Mouse (Mus musculus): ENCODE measurements around the gene Tjp3. TPM values are rescaled to one million over a fixed set of nuclear protein-coding genes. Genes with fewer than 3 reads are reported as not detected.
A peak's percentile ranks its signal among the peaks of the same experiment; 100 is the strongest.

Tjp3 gene
- polyA plus RNA-seq, 1 experiment from 2014 or later = 22.6 TPM

DNA sequence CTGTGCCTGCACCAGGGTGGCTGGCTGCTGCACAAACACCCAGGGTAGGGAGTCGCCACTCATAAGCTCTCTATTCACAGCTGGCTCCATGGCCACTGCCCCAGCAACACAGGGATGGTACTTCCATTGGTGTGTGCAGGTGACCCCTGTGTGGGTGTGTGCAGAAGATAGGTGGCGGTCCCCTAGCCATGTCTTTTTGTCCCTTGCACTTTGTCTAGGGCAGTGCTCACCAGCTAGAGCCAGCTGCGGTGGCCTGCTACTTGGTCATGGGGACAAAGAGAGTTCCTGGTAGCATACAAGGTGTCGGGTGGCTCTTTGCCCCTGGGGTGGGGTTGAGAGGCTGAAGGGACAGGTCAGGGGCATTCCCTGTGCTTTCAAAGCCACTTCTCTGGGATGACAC, 47.2 kb downstream of the Tjp3 start:
- Histone ChIP-seq H3K27me3 (ENCODE audit: insufficient read depth, low read length) (peaks cover 14% of the 10 kb centered on the region), H3K4me1 (ENCODE audit: insufficient read depth, low read length) (peaks cover 7% of the 10 kb centered on the region), H3K9ac (replicated peaks; ENCODE audit: low read length) (no peak overlapping the region), H3K36me3 (ENCODE audit: insufficient read depth, low read length) (no peaks in the 10 kb centered on the region), H3K4me2 (replicated peaks; ENCODE audit: low read depth, low read length) (no peak overlapping the region), H3K27ac (ENCODE audit: low read length) (no peak overlapping the region), H3K4me3 (ENCODE audit: low read length) (no peak overlapping the region), H3K9me3 (ENCODE audit: low read length) (no peaks in the 10 kb centered on the region)
- no peak for ATAC-seq (ENCODE audit: low FRiP score, low TSS enrichment)
- 75% methylated on average over 4 of the region's 4 CpGs for WGBS

DNA sequence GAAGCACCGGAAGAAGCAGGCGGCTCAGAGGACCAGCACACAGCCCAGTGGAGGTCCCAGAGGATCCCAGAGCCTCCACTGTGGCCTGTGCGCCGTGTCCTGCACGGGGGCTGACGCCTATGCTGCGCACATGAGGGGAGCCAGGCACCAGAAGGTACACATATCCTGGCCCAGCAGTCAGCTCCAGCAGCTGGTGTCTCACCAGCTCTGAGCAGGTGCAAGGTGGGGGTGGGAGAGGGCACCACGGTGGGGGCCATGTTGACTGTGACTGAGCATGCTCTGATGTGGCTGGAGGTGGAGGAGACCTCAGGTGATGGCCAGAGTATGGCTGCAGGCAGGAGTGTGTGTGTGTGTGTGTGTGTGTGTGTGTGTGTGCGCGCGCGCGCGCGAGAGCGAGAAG, 49.4 kb downstream of the Tjp3 start:
- 89% methylated on average over 15 of the region's 16 CpGs for WGBS
- H3K27me3 ChIP-seq (ENCODE audit: insufficient read depth, low read length) = peaks cover 18% of the 10 kb centered on the region

DNA sequence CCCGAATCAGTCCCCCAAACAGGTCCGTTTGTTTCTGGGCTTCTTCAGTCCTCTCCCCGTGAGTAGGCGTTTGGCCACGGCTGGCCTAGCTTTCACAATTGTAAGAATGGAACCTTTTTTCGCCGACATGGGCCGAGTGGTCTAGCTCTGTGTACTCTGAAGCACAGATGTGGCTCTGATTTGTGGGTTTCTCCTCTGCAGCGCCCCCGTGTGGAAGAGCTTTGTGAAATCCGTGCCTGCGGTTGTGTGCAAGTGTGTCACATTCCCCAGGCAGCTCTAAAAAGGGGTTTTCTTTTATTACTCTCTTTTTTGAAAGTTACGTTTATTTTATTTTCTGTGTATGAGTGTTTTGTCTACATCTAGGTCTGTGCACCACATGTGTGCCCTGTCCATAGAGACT, 50.5 kb downstream of the Tjp3 start:
- Histone ChIP-seq H3K27me3 (ENCODE audit: insufficient read depth, low read length) (peaks cover 18% of the 10 kb centered on the region), H3K9me3 (ENCODE audit: low read length) (no peaks in the 10 kb centered on the region), H3K27ac (ENCODE audit: low read length) (no peak overlapping the region), H3K4me1 (ENCODE audit: insufficient read depth, low read length) (peaks cover 7% of the 10 kb centered on the region), H3K9ac (replicated peaks; ENCODE audit: low read length) (no peak overlapping the region), H3K4me2 (replicated peaks; ENCODE audit: low read depth, low read length) (no peak overlapping the region), H3K36me3 (ENCODE audit: insufficient read depth, low read length) (no peaks in the 10 kb centered on the region), H3K4me3 (ENCODE audit: low read length) (no peak overlapping the region)
- whole genome bisulfite sequencing = 31% methylated on average over 13 of the region's 13 CpGs
- no peak for ATAC-seq (ENCODE audit: low FRiP score, low TSS enrichment)

More for the DNA sequence above, 49.4 kb downstream of the Tjp3 start:
- Histone ChIP-seq H3K9ac (replicated peaks; ENCODE audit: low read length) (no peak overlapping the region), H3K27ac (ENCODE audit: low read length) (no peak overlapping the region), H3K4me1 (ENCODE audit: insufficient read depth, low read length) (peaks cover 7% of the 10 kb centered on the region), H3K9me3 (ENCODE audit: low read length) (no peaks in the 10 kb centered on the region), H3K4me2 (replicated peaks; ENCODE audit: low read depth, low read length) (no peak overlapping the region), H3K36me3 (ENCODE audit: insufficient read depth, low read length) (no peaks in the 10 kb centered on the region), H3K4me3 (ENCODE audit: low read length) (no peak overlapping the region)
- no peak for ATAC-seq (ENCODE audit: low FRiP score, low TSS enrichment)

DNA sequence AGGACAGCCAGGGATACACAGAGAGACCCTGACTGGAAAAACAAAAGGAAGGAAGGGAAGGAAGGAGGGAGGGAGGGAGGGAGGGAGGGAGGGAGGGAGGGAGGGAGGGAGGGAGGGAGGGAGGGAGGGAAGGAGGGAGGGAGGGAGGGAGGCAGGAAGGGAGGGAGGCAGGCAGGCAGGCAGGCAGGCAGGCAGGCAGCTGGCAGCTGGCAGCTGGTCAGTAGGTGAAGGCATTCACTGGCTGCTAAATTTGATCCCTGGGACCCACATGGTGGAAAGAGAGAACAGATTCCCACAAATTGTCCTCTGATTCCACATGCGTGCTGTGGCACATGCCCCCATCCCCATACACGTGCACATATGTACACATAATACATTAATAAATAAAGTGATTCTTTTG, 52.8 kb downstream of the Tjp3 start:
- Histone ChIP-seq H3K27ac (ENCODE audit: low read length) (no peak overlapping the region), H3K9me3 (ENCODE audit: low read length) (no peaks in the 10 kb centered on the region), H3K9ac (replicated peaks; ENCODE audit: low read length) (no peak overlapping the region), H3K4me3 (ENCODE audit: low read length) (no peak overlapping the region), H3K36me3 (ENCODE audit: insufficient read depth, low read length) (no peaks in the 10 kb centered on the region), H3K27me3 (ENCODE audit: insufficient read depth, low read length) (peaks cover 18% of the 10 kb centered on the region), H3K4me1 (ENCODE audit: insufficient read depth, low read length) (peaks cover 12% of the 10 kb centered on the region), H3K4me2 (replicated peaks; ENCODE audit: low read depth, low read length) (no peak overlapping the region)
- WGBS = 82% methylated on average over 2 of the region's 2 CpGs
- ATAC-seq (ENCODE audit: low FRiP score, low TSS enrichment) = no peak

DNA sequence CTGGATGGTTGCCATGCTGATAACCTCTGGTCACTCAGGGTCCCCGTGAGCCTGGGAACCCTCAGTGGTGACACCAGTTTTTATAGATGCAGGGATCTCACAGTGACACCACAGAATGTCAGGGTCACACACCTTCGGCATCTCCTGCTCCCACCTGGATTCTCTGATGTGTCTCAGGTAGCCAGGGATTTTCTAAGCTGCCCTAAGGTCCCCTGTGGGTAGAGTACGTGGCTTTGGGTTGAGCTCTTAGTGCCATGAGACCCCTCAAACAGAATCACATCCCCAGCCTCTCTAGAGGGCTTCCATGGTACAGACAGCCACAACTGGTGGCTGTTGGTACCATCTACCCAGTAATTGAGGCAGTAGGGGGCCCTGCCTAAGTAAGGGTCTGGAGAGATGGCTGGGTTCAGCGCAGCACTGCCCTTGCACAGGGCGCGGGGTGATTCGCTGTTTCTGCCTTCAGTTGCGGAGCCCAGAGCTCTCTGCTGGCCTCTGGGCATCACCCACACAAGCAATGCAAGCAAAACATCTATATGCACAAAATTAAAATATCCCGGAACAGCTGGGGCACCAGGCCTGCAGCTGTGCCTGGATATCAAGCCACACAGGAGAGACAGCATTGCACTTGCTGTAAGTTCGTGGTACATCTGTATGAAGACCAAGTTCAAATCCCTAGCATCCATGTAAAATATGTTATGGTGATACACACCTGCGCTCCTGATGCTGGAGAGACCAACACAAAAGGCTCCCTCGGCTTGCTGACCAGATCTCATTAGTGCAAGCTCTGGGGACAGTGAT, 54.7 kb downstream of the Tjp3 start:
- Histone ChIP-seq H3K4me2 (replicated peaks; ENCODE audit: low read depth, low read length) (no peak overlapping the region), H3K27me3 (ENCODE audit: insufficient read depth, low read length) (peaks cover 21% of the 10 kb centered on the region), H3K9me3 (ENCODE audit: low read length) (no peaks in the 10 kb centered on the region), H3K36me3 (ENCODE audit: insufficient read depth, low read length) (no peaks in the 10 kb centered on the region), H3K4me3 (ENCODE audit: low read length) (no peak overlapping the region), H3K27ac (ENCODE audit: low read length) (no peak overlapping the region), H3K9ac (replicated peaks; ENCODE audit: low read length) (no peak overlapping the region), H3K4me1 (ENCODE audit: insufficient read depth, low read length) (peaks cover 17% of the 10 kb centered on the region)
- WGBS = 86% methylated on average over 12 of the region's 12 CpGs
- no peak for ATAC-seq (ENCODE audit: low FRiP score, low TSS enrichment)

DNA sequence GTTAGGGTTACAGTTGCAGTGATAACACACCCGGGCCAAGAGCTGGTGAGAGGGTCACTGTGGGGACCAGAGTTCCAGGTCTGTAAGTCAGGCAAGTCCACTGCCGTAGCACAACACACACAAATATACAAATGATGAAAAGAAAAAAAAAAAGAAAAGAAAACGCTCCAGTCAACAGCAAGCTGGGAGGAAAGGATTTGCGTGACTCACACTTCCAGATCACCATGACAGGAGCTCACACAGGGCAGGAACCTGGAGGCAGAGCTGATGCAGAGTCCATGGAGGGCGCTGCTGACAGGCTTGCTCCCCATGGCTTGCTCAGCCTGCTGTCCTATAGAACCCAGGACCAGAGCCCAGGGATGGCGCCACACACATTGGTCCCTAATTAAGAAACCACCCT, 57.2 kb downstream of the Tjp3 start:
- peaks cover 29% of the 10 kb centered on the region for H3K27me3 ChIP-seq (ENCODE audit: insufficient read depth, low read length)
- no peak overlapping the region for H3K4me2 ChIP-seq (replicated peaks; ENCODE audit: low read depth, low read length)
- 75% methylated on average over 6 of the region's 6 CpGs for WGBS
- H3K36me3 ChIP-seq (ENCODE audit: insufficient read depth, low read length) = no peaks in the 10 kb centered on the region
- no peak overlapping the region for H3K27ac ChIP-seq (ENCODE audit: low read length)
- H3K9me3 ChIP-seq (ENCODE audit: low read length) = no peaks in the 10 kb centered on the region
- H3K4me1 ChIP-seq (ENCODE audit: insufficient read depth, low read length) = peaks cover 17% of the 10 kb centered on the region
- no peak overlapping the region for H3K4me3 ChIP-seq (ENCODE audit: low read length)
- no peak for ATAC-seq (ENCODE audit: low FRiP score, low TSS enrichment)
- H3K9ac ChIP-seq (replicated peaks; ENCODE audit: low read length) = no peak overlapping the region

DNA sequence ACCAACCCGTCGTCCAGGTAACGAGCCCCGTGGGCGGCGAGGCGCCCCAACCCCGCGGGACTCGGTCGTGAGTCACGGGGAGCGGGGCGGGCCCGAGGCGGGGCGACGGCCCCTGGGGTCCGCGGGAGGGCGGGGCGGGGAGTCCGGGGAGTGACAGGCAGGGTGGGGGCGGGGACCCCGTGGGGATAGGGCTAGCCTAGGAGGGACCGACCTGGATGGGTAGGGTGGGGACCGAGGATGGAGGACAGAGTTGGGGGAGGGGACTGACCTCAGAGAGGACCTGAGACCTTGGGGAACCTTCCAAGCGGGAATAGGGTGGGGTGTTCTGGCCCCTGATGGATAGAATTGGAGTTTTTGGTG, 58.2 kb downstream of the Tjp3 start:
- ATAC-seq (ENCODE audit: low FRiP score, low TSS enrichment) = peak; percentile 78
- Histone ChIP-seq H3K4me3 (ENCODE audit: low read length) (peak overlapping the region; percentile 81), H3K27me3 (ENCODE audit: insufficient read depth, low read length) (peaks cover 33% of the 10 kb centered on the region), H3K9me3 (ENCODE audit: low read length) (no peaks in the 10 kb centered on the region), H3K9ac (replicated peaks; ENCODE audit: low read length) (peak overlapping the region; percentile 83), H3K4me2 (replicated peaks; ENCODE audit: low read depth, low read length) (peak overlapping the region; percentile 79), H3K36me3 (ENCODE audit: insufficient read depth, low read length) (no peaks in the 10 kb centered on the region), H3K4me1 (ENCODE audit: insufficient read depth, low read length) (peaks cover 17% of the 10 kb centered on the region), H3K27ac (ENCODE audit: low read length) (no peak overlapping the region)
- WGBS = 0% methylated on average over 26 of the region's 28 CpGs

DNA sequence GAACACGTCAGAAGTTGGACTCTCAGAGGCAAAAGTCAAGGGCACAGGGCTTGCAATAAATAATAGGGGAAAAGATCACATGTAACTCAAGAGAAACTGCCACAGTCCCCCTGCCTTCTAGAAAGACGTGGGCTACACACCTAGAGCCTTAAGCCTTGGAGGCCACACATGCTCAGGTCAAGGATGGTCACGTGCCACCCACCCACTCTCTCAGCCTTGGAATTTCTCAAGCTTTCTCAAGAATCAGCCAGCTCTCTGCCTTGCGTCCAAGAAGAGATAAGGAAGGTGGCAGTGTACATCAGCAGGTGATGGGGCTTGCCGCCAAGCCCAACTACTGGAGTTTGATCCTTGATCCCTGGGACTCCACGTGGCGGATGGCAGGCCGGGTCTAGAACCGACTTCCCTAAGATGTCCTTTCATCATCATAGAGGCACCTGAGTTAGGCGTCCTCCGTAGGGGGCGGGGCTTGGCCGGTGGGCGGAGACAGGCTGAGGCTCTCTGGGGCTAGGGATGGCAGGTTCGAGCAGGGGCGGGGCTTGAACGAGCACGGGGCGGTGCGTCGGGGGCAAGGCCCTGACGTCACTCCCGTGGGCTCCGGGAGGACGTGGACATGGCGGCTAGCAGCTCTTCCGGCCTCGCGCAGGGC, 58.7 kb downstream of the Tjp3 start, which contains the start of gene Zfr2:
TSS of gene Zfr2 (plus strand) at position 576 of the 646 bp plus-strand sequence.
- H3K27ac ChIP-seq (ENCODE audit: low read length) = no peak within 1 kb of the TSS
- H3K9ac ChIP-seq (replicated peaks; ENCODE audit: low read length) = peak within 1 kb of the TSS; percentile 83
- WGBS = 8% methylated on average over 29 of the region's 29 CpGs
- ATAC-seq (ENCODE audit: low FRiP score, low TSS enrichment) = peak; percentile 87
- H3K4me1 ChIP-seq (ENCODE audit: insufficient read depth, low read length) = peaks cover 17% of the 10 kb centered on the region
- H3K36me3 ChIP-seq (ENCODE audit: insufficient read depth, low read length) = no peaks in the 10 kb centered on the region
- H3K27me3 ChIP-seq (ENCODE audit: insufficient read depth, low read length) = peaks cover 36% of the 10 kb centered on the region
- H3K9me3 ChIP-seq (ENCODE audit: low read length) = no peaks in the 10 kb centered on the region
- peak within 1 kb of the TSS; percentile 79 for H3K4me2 ChIP-seq (replicated peaks; ENCODE audit: low read depth, low read length)
- H3K4me3 ChIP-seq (ENCODE audit: low read length) = peak within 1 kb of the TSS; percentile 81

DNA sequence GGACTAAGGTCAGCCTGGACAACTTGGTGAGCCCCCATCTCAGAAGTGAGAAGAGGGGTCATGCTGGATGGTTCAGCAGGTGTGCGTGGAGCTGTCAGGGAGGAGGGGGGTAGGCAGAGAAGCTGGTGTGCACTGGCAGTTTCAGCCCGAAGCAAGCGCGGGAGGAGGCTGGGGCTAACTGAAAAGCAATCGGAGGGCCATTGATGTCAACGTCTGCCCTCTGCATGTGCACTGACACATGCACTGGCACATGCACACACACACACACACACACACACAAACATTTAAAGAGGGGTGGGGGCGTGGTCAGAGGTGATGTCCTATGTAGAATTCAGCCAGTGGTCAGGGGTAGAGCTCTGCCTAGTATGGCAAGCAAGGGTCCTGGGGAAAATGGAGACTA, 59.9 kb downstream of the Tjp3 start:
- no peaks in the 10 kb centered on the region for H3K9me3 ChIP-seq (ENCODE audit: low read length)
- H3K9ac ChIP-seq (replicated peaks; ENCODE audit: low read length) = no peak overlapping the region
- no peak overlapping the region for H3K4me3 ChIP-seq (ENCODE audit: low read length)
- peaks cover 17% of the 10 kb centered on the region for H3K4me1 ChIP-seq (ENCODE audit: insufficient read depth, low read length)
- no peak for ATAC-seq (ENCODE audit: low FRiP score, low TSS enrichment)
- no peak overlapping the region for H3K4me2 ChIP-seq (replicated peaks; ENCODE audit: low read depth, low read length)
- peaks cover 36% of the 10 kb centered on the region for H3K27me3 ChIP-seq (ENCODE audit: insufficient read depth, low read length)
- WGBS = 55% methylated on average over 7 of the region's 7 CpGs
- no peaks in the 10 kb centered on the region for H3K36me3 ChIP-seq (ENCODE audit: insufficient read depth, low read length)
- H3K27ac ChIP-seq (ENCODE audit: low read length) = no peak overlapping the region
